Mouse (Mus musculus): ENCODE data around the gene Phactr1. TPM values are rescaled to one million over a fixed set of nuclear protein-coding genes. Genes with fewer than 3 reads are reported as not detected.

The Phactr1 gene
- total RNA-seq (2015) (0.07 TPM in 1 of 2 replicates, not detected in the other), total RNA-seq (2017) (0.04 and 1.4 TPM in 2 replicates)

- ATAC-seq (ENCODE audit: poor library complexity, severe bottlenecking), result no peak
Measured at GRCm38 (mm10) chr13:42680391-42680994, at the start of gene Phactr1. Gene Phactr1 (plus strand): TSS chr13:42680623.

GRCm38 (mm10) chr13:42634908-42635307, 45.5 kb upstream of the Phactr1 start:
- no peak for ATAC-seq (ENCODE audit: poor library complexity, severe bottlenecking)

GRCm38 (mm10) chr13:42650228-42650627, 30.2 kb upstream of the Phactr1 start:
- ATAC-seq (ENCODE audit: poor library complexity, severe bottlenecking), result no peak

- no peak for ATAC-seq (ENCODE audit: poor library complexity, severe bottlenecking)
Measured at GRCm38 (mm10) chr13:42656643-42657315, 23.6 kb upstream of the Phactr1 start.

GRCm38 (mm10) chr13:42671651-42672290, 8.7 kb upstream of the Phactr1 start:
- ATAC-seq (ENCODE audit: poor library complexity, severe bottlenecking), result no peak

- ATAC-seq (ENCODE audit: poor library complexity, severe bottlenecking), result no peak
Measured at GRCm38 (mm10) chr13:42681299-42681698, 876 bp downstream of the Phactr1 start.

- ATAC-seq (ENCODE audit: poor library complexity, severe bottlenecking), result no peak
Measured at GRCm38 (mm10) chr13:42684181-42684580, 3.8 kb downstream of the Phactr1 start.

- peak; percentile 69 for ATAC-seq (ENCODE audit: poor library complexity, severe bottlenecking)
Measured at GRCm38 (mm10) chr13:42692233-42692632, 11.8 kb downstream of the Phactr1 start.

- ATAC-seq (ENCODE audit: poor library complexity, severe bottlenecking), result no peak
Measured at GRCm38 (mm10) chr13:42696641-42697040, 16.2 kb downstream of the Phactr1 start.

GRCm38 (mm10) chr13:42709148-42709547, 28.7 kb downstream of the Phactr1 start:
- ATAC-seq (ENCODE audit: poor library complexity, severe bottlenecking), result no peak

- no peak for ATAC-seq (ENCODE audit: poor library complexity, severe bottlenecking)
Measured at GRCm38 (mm10) chr13:42709611-42710331, 29.3 kb downstream of the Phactr1 start.

GRCm38 (mm10) chr13:42711510-42711909, 31.1 kb downstream of the Phactr1 start:
- ATAC-seq (ENCODE audit: poor library complexity, severe bottlenecking), result no peak

- no peak for ATAC-seq (ENCODE audit: poor library complexity, severe bottlenecking)
Measured at GRCm38 (mm10) chr13:42719401-42719800, 39.0 kb downstream of the Phactr1 start.

- no peak for ATAC-seq (ENCODE audit: poor library complexity, severe bottlenecking)
Measured at GRCm38 (mm10) chr13:42720135-42720534, 39.7 kb downstream of the Phactr1 start.

GRCm38 (mm10) chr13:42720648-42721047, 40.2 kb downstream of the Phactr1 start:
- ATAC-seq (ENCODE audit: poor library complexity, severe bottlenecking), result no peak

- ATAC-seq (ENCODE audit: poor library complexity, severe bottlenecking), result no peak
Measured at GRCm38 (mm10) chr13:42724011-42724410, 43.6 kb downstream of the Phactr1 start.

- no peak for ATAC-seq (ENCODE audit: poor library complexity, severe bottlenecking)
Measured at GRCm38 (mm10) chr13:42725709-42726231, 45.3 kb downstream of the Phactr1 start.

- ATAC-seq (ENCODE audit: poor library complexity, severe bottlenecking), result no peak
Measured at GRCm38 (mm10) chr13:42737486-42737885, 57.1 kb downstream of the Phactr1 start.

GRCm38 (mm10) chr13:42738152-42738551, 57.7 kb downstream of the Phactr1 start:
- ATAC-seq (ENCODE audit: poor library complexity, severe bottlenecking), result no peak

GRCm38 (mm10) chr13:42742226-42742625, 61.8 kb downstream of the Phactr1 start:
- no peak for ATAC-seq (ENCODE audit: poor library complexity, severe bottlenecking)

GRCm38 (mm10) chr13:42744467-42744866, 64.0 kb downstream of the Phactr1 start:
- ATAC-seq (ENCODE audit: poor library complexity, severe bottlenecking), result no peak
